Mouse (Mus musculus) midbrain, embryonic 16.5 days (tissue): Measurements from ENCODE around the gene Magi1. TPM values are rescaled to one million over a fixed set of nuclear protein-coding genes. Genes with fewer than 3 reads are reported as not detected.

Experiments
- ATAC-seq: fragments of 200-750 bp; cut with Nextera tagmentation; 2 replicates; pipeline ENCODE4 v1.8.0; 2017; ENCODE audit warnings: moderate TSS enrichment
- H3K27ac ChIP-seq: fragments of 300-500 bp; sonication (generic); 2 replicates; pipeline ENCODE4 v1.5.1; 2014; ENCODE audit warnings: mild to moderate bottlenecking, low read length, mixed read lengths
- H3K27me3 ChIP-seq: fragments of 300-500 bp; sonication (generic); 2 replicates; pipeline ENCODE4 v1.6.1; 2014; ENCODE audit warnings: low read depth, low read length, mixed read lengths; ENCODE audit not compliant: control insufficient read depth, insufficient read depth
- H3K36me3 ChIP-seq: fragments of 300-500 bp; sonication (generic); 2 replicates; pipeline ENCODE4 v1.6.1; 2014; ENCODE audit warnings: mild to moderate bottlenecking, low read length, moderate library complexity, mixed read lengths; ENCODE audit not compliant: control insufficient read depth, insufficient read depth
- H3K4me1 ChIP-seq: fragments of 300-500 bp; sonication (generic); 2 replicates; pipeline ENCODE4 v1.6.1; 2014; ENCODE audit warnings: mild to moderate bottlenecking, low read length, mixed read lengths; ENCODE audit not compliant: control insufficient read depth, insufficient read depth
- H3K4me2 ChIP-seq: fragments of 300-500 bp; sonication (generic); 2 replicates; pipeline ENCODE4 v1.6.1; 2014; ENCODE audit warnings: mild to moderate bottlenecking, low read length, mixed read lengths
- H3K4me3 ChIP-seq: fragments of 300-500 bp; sonication (generic); 2 replicates; pipeline ENCODE4 v1.5.1; 2014; ENCODE audit warnings: low read depth, mild to moderate bottlenecking, low read length, moderate library complexity, mixed read lengths
- H3K9ac ChIP-seq: fragments of 300-500 bp; sonication (generic); 2 replicates; pipeline ENCODE4 v1.6.1; 2014; ENCODE audit warnings: low read depth, low read length, mixed read lengths
- H3K9me3 ChIP-seq: fragments of 300-500 bp; sonication (generic); replicated peaks from 2 replicates; pipeline ENCODE4 v1.6.1; 2014; ENCODE audit warnings: mild to moderate bottlenecking, low read length, mixed read lengths; ENCODE audit not compliant: control insufficient read depth, poor library complexity, severe bottlenecking
- WGBS: fragments of 180-500 bp; shearing (Covaris S2); extraction: QIAGEN DNeasy Blood & Tissue Kit; methylation state at CpG from one replicate; pipeline ENCODE4 v1.1.7; 2014; 5-methylcytosine and 5-hydroxymethylcytosine counted together
- polyA plus RNA-seq: library from polyadenylated mRNA; unstranded; fragments of >200 nt; fragmentation: Nextera tagmentation; extraction: Ambion mirVana; gene quantifications from 2 replicates; pipeline ENCODE4 v1.2.1, GENCODE M21; 2015

The Magi1 gene
- polyA plus RNA-seq, 1 experiment from 2014 or later, result 34.6 TPM

GRCm38 (mm10) chr6:94200910-94201309 lies 82.8 kb downstream of the Magi1 start:
- H3K27ac ChIP-seq, result no peak overlapping the region
- no peaks in the 10 kb centered on the region for H3K36me3 ChIP-seq
- no peak overlapping the region for H3K9ac ChIP-seq
- no peaks in the 10 kb centered on the region for H3K27me3 ChIP-seq
- ATAC-seq, result no peak
- no peaks in the 10 kb centered on the region for H3K9me3 ChIP-seq
- no peak overlapping the region for H3K4me2 ChIP-seq
- H3K4me3 ChIP-seq, result no peak overlapping the region
- no peaks in the 10 kb centered on the region for H3K4me1 ChIP-seq
- WGBS, result 64% methylated on average over 3 of the region's 3 CpGs

- Histone ChIP-seq H3K27ac (no peak overlapping the region), H3K36me3 (no peaks in the 10 kb centered on the region), H3K4me3 (no peak overlapping the region), H3K27me3 (no peaks in the 10 kb centered on the region), H3K4me2 (no peak overlapping the region), H3K9me3 (no peaks in the 10 kb centered on the region), H3K9ac (no peak overlapping the region), H3K4me1 (no peaks in the 10 kb centered on the region)
- WGBS, result 89% methylated on average over 2 of the region's 2 CpGs
- no peak for ATAC-seq
These were observed 84.0 kb downstream of the Magi1 start for GRCm38 (mm10) chr6:94199696-94200095.

- no peaks in the 10 kb centered on the region for H3K36me3 ChIP-seq
- H3K4me2 ChIP-seq, result no peak overlapping the region
- WGBS, result 90% methylated on average over 1 of the region's 1 CpGs
- H3K9me3 ChIP-seq, result no peaks in the 10 kb centered on the region
- no peak for ATAC-seq
- H3K4me1 ChIP-seq, result no peaks in the 10 kb centered on the region
- H3K27me3 ChIP-seq, result no peaks in the 10 kb centered on the region
- no peak overlapping the region for H3K27ac ChIP-seq
- H3K4me3 ChIP-seq, result no peak overlapping the region
- no peak overlapping the region for H3K9ac ChIP-seq
These were observed 85.9 kb downstream of the Magi1 start for GRCm38 (mm10) chr6:94197831-94198230.

- 90% methylated on average over 14 of the region's 14 CpGs for WGBS
- ATAC-seq, result no peak
- H3K4me2 ChIP-seq, result no peak overlapping the region
- no peaks in the 10 kb centered on the region for H3K27me3 ChIP-seq
- no peaks in the 10 kb centered on the region for H3K4me1 ChIP-seq
- H3K9me3 ChIP-seq, result no peaks in the 10 kb centered on the region
- no peak overlapping the region for H3K4me3 ChIP-seq
- H3K9ac ChIP-seq, result no peak overlapping the region
- no peaks in the 10 kb centered on the region for H3K36me3 ChIP-seq
- no peak overlapping the region for H3K27ac ChIP-seq
These were observed 88.3 kb downstream of the Magi1 start for GRCm38 (mm10) chr6:94195303-94195911.

- WGBS, result 90% methylated on average over 5 of the region's 5 CpGs
- Histone ChIP-seq H3K4me1 (no peaks in the 10 kb centered on the region), H3K4me2 (no peak overlapping the region), H3K27ac (no peak overlapping the region), H3K27me3 (no peaks in the 10 kb centered on the region), H3K9ac (no peak overlapping the region), H3K36me3 (no peaks in the 10 kb centered on the region), H3K9me3 (no peaks in the 10 kb centered on the region), H3K4me3 (no peak overlapping the region)
- ATAC-seq, result no peak
These were observed 92.9 kb downstream of the Magi1 start for GRCm38 (mm10) chr6:94190830-94191229.

- no peaks in the 10 kb centered on the region for H3K9me3 ChIP-seq
- H3K27ac ChIP-seq, result no peak overlapping the region
- no peaks in the 10 kb centered on the region for H3K4me1 ChIP-seq
- H3K9ac ChIP-seq, result no peak overlapping the region
- ATAC-seq, result no peak
- WGBS, result 73% methylated on average over 5 of the region's 5 CpGs
- H3K27me3 ChIP-seq, result no peaks in the 10 kb centered on the region
- no peak overlapping the region for H3K4me2 ChIP-seq
- H3K36me3 ChIP-seq, result no peaks in the 10 kb centered on the region
- H3K4me3 ChIP-seq, result no peak overlapping the region
These were observed 94.3 kb downstream of the Magi1 start for GRCm38 (mm10) chr6:94189379-94189778.

- Histone ChIP-seq H3K9me3 (no peaks in the 10 kb centered on the region), H3K36me3 (no peaks in the 10 kb centered on the region), H3K27ac (no peak overlapping the region), H3K4me2 (no peak overlapping the region), H3K4me3 (no peak overlapping the region), H3K9ac (no peak overlapping the region), H3K27me3 (no peaks in the 10 kb centered on the region), H3K4me1 (no peaks in the 10 kb centered on the region; the same call in 1 of the 2 replicates)
- WGBS, result 80% methylated on average over 7 of the region's 7 CpGs
- no peak for ATAC-seq
These were observed 96.9 kb downstream of the Magi1 start for GRCm38 (mm10) chr6:94186628-94187319.

- Histone ChIP-seq H3K27me3 (no peaks in the 10 kb centered on the region), H3K4me3 (no peak overlapping the region), H3K9ac (no peak overlapping the region), H3K27ac (no peak overlapping the region), H3K4me1 (no peaks in the 10 kb centered on the region; the same call in 1 of the 2 replicates), H3K4me2 (no peak overlapping the region), H3K36me3 (no peaks in the 10 kb centered on the region), H3K9me3 (no peaks in the 10 kb centered on the region)
- 73% methylated on average over 4 of the region's 4 CpGs for WGBS
- ATAC-seq, result no peak
These were observed 99.4 kb downstream of the Magi1 start for GRCm38 (mm10) chr6:94184268-94184667.

GRCm38 (mm10) chr6:94183354-94183851 lies 100.3 kb downstream of the Magi1 start:
- 61% methylated on average over 14 of the region's 14 CpGs for WGBS
- no peaks in the 10 kb centered on the region for H3K36me3 ChIP-seq
- H3K9ac ChIP-seq, result no peak overlapping the region
- no peak for ATAC-seq
- no peak overlapping the region for H3K4me3 ChIP-seq
- peak overlapping the region; percentile 1; the same call in 1 of the 2 replicates for H3K4me2 ChIP-seq
- H3K27ac ChIP-seq, result peak overlapping the region; percentile 18; the same call in 1 of the 2 replicates
- H3K9me3 ChIP-seq, result no peaks in the 10 kb centered on the region
- no peaks in the 10 kb centered on the region; the same call in 1 of the 2 replicates for H3K4me1 ChIP-seq
- H3K27me3 ChIP-seq, result no peaks in the 10 kb centered on the region
